Mouse (Mus musculus) heart, embryonic 16.5 days (tissue): ENCODE measurements at regions not wholly inside any gene's neighbourhood (a gene's known extent, or its start where the extent isn't known, plus 50 kb on each side); places are given as distances from the start of the nearest gene placed in this dataset.

ENCODE experiments used
- ATAC-seq: fragments of 200-750 bp; cut with Nextera tagmentation; replicated peaks from 2 replicates; pipeline ENCODE4 v1.8.0; 2017; ENCODE audit warnings: moderate number of reproducible peaks; ENCODE audit not compliant: insufficient read depth, low FRiP score; ENCODE audit errors: extremely low read depth
- H3K27ac ChIP-seq: fragments of 300-500 bp; sonication (generic); 2 replicates; pipeline ENCODE4 v1.5.1; 2014; ENCODE audit warnings: mild to moderate bottlenecking, low read length, control low read depth, moderate library complexity
- H3K27me3 ChIP-seq: fragments of 300-500 bp; sonication (generic); 2 replicates; pipeline ENCODE4 v1.6.1; 2014; ENCODE audit warnings: low read length, mixed read lengths; ENCODE audit not compliant: control insufficient read depth, insufficient read depth
- H3K36me3 ChIP-seq: fragments of 300-500 bp; sonication (generic); 2 replicates; pipeline ENCODE4 v1.6.1; 2014; ENCODE audit not compliant: control insufficient read depth, insufficient read depth
- H3K4me1 ChIP-seq: fragments of 300-500 bp; sonication (generic); 2 replicates; pipeline ENCODE4 v1.6.1; 2014; ENCODE audit warnings: low read length, mixed read lengths; ENCODE audit not compliant: control insufficient read depth, insufficient read depth
- H3K4me2 ChIP-seq: fragments of 300-500 bp; sonication (generic); 2 replicates; pipeline ENCODE4 v1.6.1; 2014; ENCODE audit warnings: low read depth, mild to moderate bottlenecking, control low read depth, low read length
- H3K4me3 ChIP-seq: fragments of 300-500 bp; sonication (generic); 2 replicates; pipeline ENCODE4 v1.5.1; 2014; ENCODE audit warnings: mild to moderate bottlenecking, control low read depth, low read length
- H3K9ac ChIP-seq: fragments of 300-500 bp; sonication (generic); 2 replicates; pipeline ENCODE4 v1.6.1; 2014; ENCODE audit warnings: low read length, control low read depth
- H3K9me3 ChIP-seq: fragments of 300-500 bp; sonication (generic); replicated peaks from 2 replicates; pipeline ENCODE4 v1.6.1; 2016; ENCODE audit warnings: low read length; ENCODE audit not compliant: control insufficient read depth
- WGBS: fragments of 180-500 bp; shearing (Covaris S2); extraction: QIAGEN DNeasy Blood & Tissue Kit; methylation state at CpG from one replicate; pipeline ENCODE4 v1.1.7; 2014; 5-methylcytosine and 5-hydroxymethylcytosine counted together

DNA sequence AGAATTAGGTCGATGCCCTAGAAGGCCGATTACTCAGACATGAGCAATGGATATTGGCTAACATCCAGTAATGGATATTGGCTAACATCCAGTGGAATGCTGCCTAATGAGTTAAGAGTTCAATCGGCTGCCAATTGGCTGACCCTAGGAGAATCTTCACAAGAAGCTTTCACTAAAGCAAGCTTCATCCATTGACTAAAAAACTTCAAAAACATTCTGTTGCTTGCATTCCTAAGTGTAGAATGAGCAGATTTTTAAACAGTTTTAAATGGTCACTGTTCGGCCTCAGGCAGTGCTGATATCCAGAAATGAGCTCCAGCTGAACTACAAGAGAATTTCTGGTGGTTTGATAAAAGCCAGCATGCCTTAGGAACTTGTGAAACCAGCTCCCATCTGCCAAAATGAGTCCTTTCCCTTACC is 56.8 kb upstream of the Cenpe start:
- no peak overlapping the region for H3K4me2 ChIP-seq
- peak; percentile 41; the same call in 1 of the 2 replicates for ATAC-seq
- H3K27ac ChIP-seq = 0 out of 2 replicates have a peak overlapping the region, but pooled peaks have one; percentile 0
- H3K4me3 ChIP-seq = no peak overlapping the region
- H3K9me3 ChIP-seq = 0 out of 2 replicates have a peak, but pooled peaks cover 3% of the 10 kb centered on the region
- H3K36me3 ChIP-seq = no peaks in the 10 kb centered on the region
- no peak overlapping the region for H3K9ac ChIP-seq
- 26% methylated on average over 4 of the region's 4 CpGs for WGBS
- no peaks in the 10 kb centered on the region for H3K4me1 ChIP-seq
- no peaks in the 10 kb centered on the region for H3K27me3 ChIP-seq
